Mouse (Mus musculus): ENCODE measurements around the gene Efcab14. TPM values are rescaled to one million over a fixed set of nuclear protein-coding genes. Genes with fewer than 3 reads are reported as not detected.

Gene Efcab14
- total RNA-seq, 2 experiments from 2014 or later: 50.7 to 52.5 TPM

GRCm38 (mm10) chr4:115821431-115821830 lies 83.9 kb downstream of the Efcab14 start:
- no peak for DNase-seq (ENCODE audit: extremely low spot score in 1 of 2, low spot score in 2 of 2)
- no peak for TF ChIP-seq CTCF (IDR thresholded peaks at IDR 0.05)
- Histone ChIP-seq H3K27ac (no peak overlapping the region), H3K4me3 (no peak overlapping the region)
- intact Hi-C loops (cut with DNase I): no loop called here

- intact Hi-C loops (cut with DNase I): no loop called here
- no peak for TF ChIP-seq CTCF (IDR thresholded peaks at IDR 0.05)
- H3K27ac ChIP-seq: no peak overlapping the region
- no peak for DNase-seq (ENCODE audit: extremely low spot score in 1 of 2, low spot score in 2 of 2)
- H3K4me3 ChIP-seq: no peak overlapping the region
Observed at GRCm38 (mm10) chr4:115821928-115822327, 84.4 kb downstream of the Efcab14 start.

GRCm38 (mm10) chr4:115824178-115824577 lies 86.6 kb downstream of the Efcab14 start:
- Histone ChIP-seq H3K27ac (no peak overlapping the region), H3K4me3 (no peak overlapping the region)
- intact Hi-C loops (cut with DNase I): no loop called here
- TF ChIP-seq CTCF (IDR thresholded peaks at IDR 0.05): no peak
- no peak for DNase-seq (ENCODE audit: extremely low spot score in 1 of 2, low spot score in 2 of 2)

DNA sequence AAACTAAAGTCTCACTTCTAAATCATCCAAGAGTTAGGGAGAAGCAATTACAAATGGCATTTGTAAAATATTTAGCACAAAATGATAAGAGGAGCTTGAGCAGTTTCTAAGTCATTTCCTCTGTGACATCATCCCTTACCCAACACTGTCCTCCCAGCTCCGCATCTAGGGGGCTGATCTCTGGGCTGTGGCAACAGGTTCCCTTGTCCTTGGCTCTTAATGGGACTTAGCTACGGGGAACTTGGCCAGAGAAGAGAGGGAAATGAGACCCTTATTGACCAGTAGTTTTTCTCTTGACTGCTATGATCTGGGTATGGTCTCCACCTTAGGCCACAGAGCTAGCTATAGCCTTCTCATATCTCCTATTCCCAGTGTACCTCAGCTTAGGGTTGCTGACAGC lies 87.7 kb downstream of the Efcab14 start:
- Histone ChIP-seq H3K27ac (no peak overlapping the region), H3K4me3 (no peak overlapping the region)
- DNase-seq (ENCODE audit: extremely low spot score in 1 of 2, low spot score in 2 of 2): no peak
- TF ChIP-seq CTCF (IDR thresholded peaks at IDR 0.05): no peak
- intact Hi-C loops (cut with DNase I): no loop called here

Other genes starting within 250 kb of the Efcab14 start
- not detected for gene Cyp4a14, start 241.6 kb upstream of the Efcab14 start, total RNA-seq (2021)
- gene Cyp4a10, start 219.5 kb upstream of the Efcab14 start, total RNA-seq (2021): not detected
- gene Cyp4a31, start 174.1 kb upstream of the Efcab14 start, total RNA-seq (2021): not detected
- not detected for gene Cyp4a32, start 136.8 kb upstream of the Efcab14 start, total RNA-seq (2021)
- gene Cyp4b1, start 90.0 kb upstream of the Efcab14 start, total RNA-seq (2021): 1 to 10 TPM; 1.7 to 2.4 TPM
- gene Tex38, start 43.3 kb downstream of the Efcab14 start, total RNA-seq (2021): under 1 TPM in 1 of 2 experiments, not detected in 1; 0.75 TPM
- 10 to 100 TPM; 74.6 to 74.8 TPM for gene Atpaf1, start 47.1 kb downstream of the Efcab14 start, total RNA-seq (2021)
- 1 to 10 TPM; 4.0 to 4.4 TPM for gene Mob3c, start 90.3 kb downstream of the Efcab14 start, total RNA-seq (2021)
- gene Mknk1, start 101.5 kb downstream of the Efcab14 start, total RNA-seq (2021): 10 to 100 TPM; 37.6 to 38.7 TPM
- gene Kncn, start 146.7 kb downstream of the Efcab14 start, total RNA-seq (2021): under 1 TPM; 0.45 to 0.70 TPM
- 1 to 10 TPM in 1 of 2 experiments, under 1 TPM in 1; 0.77 to 1.1 TPM for gene 6430628N08Rik, start 152.9 kb downstream of the Efcab14 start, total RNA-seq (2021)
- gene Dmbx1, start 202.2 kb downstream of the Efcab14 start, total RNA-seq (2021): not detected